Mouse (Mus musculus) G1E-ER4 (cell line): ENCODE data around the gene Pcsk5. TPM values are rescaled to one million over a fixed set of nuclear protein-coding genes. Genes with fewer than 3 reads are reported as not detected.

Source experiments
- GATA1 ChIP-seq: IDR thresholded peaks from one replicate; pipeline ENCODE4 v1.8.0; 2012; ENCODE audit warnings: low read length, inconsistent platforms
- polyA plus RNA-seq: library from polyadenylated mRNA; stranded (reverse); fragments of >175 nt; gene quantifications from 2 replicates; pipeline ENCODE4 v1.2.3, GENCODE M21; 2012

Gene Pcsk5
- polyA plus RNA-seq, 1 experiment = not detected

GRCm38 (mm10) chr19:17382807-17383397 lies 454.5 kb downstream of the Pcsk5 start:
- no peak for TF ChIP-seq GATA1
